8 mouse cellular contexts compared by ENCODE assay signal in genomic region chr10:62920766-62921156, GRCm38 (mm10). TPM values are rescaled to one million over a fixed set of nuclear protein-coding genes. Genes with fewer than 3 reads are reported as not detected.
DNase-seq lines count a peak whose midpoint lies in the region; ATAC-seq and TF ChIP-seq lines count a peak whose summit lies in the region.

No protein-coding gene starts in this region.

- peaks cover 7% of the 10 kb centered on the region for H3K4me1 ChIP-seq in heart, embryonic 10.5 days
- H3K4me1 ChIP-seq in ES-Bruce4 (ENCODE audit: control insufficient read depth, insufficient read depth, low read length) = no peaks in the 10 kb centered on the region
- peaks cover 6% of the 10 kb centered on the region; the same call in 1 of the 2 replicates for H3K4me1 ChIP-seq in forebrain, embryonic 14.5 days (ENCODE audit: control insufficient read depth, insufficient read depth, low read length)
- H3K4me1 ChIP-seq in liver, postnatal 0 days (ENCODE audit: insufficient read depth) = peaks cover 16% of the 10 kb centered on the region

- no peaks in the 10 kb centered on the region for H3K27me3 ChIP-seq in heart, embryonic 10.5 days (ENCODE audit: insufficient read depth, poor library complexity, severe bottlenecking)
- no peaks in the 10 kb centered on the region for H3K27me3 ChIP-seq in ES-Bruce4 (ENCODE audit: control insufficient read depth, insufficient read depth, low read length, poor library complexity, severe bottlenecking)
- no peaks in the 10 kb centered on the region for H3K27me3 ChIP-seq in forebrain, embryonic 14.5 days (replicated peaks; ENCODE audit: control insufficient read depth, insufficient read depth, low read length)
- no peaks in the 10 kb centered on the region for H3K27me3 ChIP-seq in liver, postnatal 0 days (ENCODE audit: insufficient read depth, low read length)

- peak overlapping the region; percentile 100 for H3K4me3 ChIP-seq in heart, embryonic 10.5 days
- H3K4me3 ChIP-seq in ES-Bruce4 (ENCODE audit: low read depth, low read length) = peak overlapping the region; percentile 97
- peak overlapping the region; percentile 98 for H3K4me3 ChIP-seq in forebrain, embryonic 14.5 days (ENCODE audit: low read depth, low read length)
- peak overlapping the region; percentile 100 for H3K4me3 ChIP-seq in liver, postnatal 0 days (ENCODE audit: low read depth, low read length)

- H3K27ac ChIP-seq in heart, embryonic 10.5 days = peak overlapping the region; percentile 97
- H3K27ac ChIP-seq in ES-Bruce4 (ENCODE audit: insufficient read depth, low read length) = no peak overlapping the region
- peak overlapping the region; percentile 76 for H3K27ac ChIP-seq in forebrain, embryonic 14.5 days (ENCODE audit: low read depth, low read length)
- peak overlapping the region; percentile 94 for H3K27ac ChIP-seq in liver, postnatal 0 days (ENCODE audit: low read depth)

- TF ChIP-seq POLR2A in ES-Bruce4 (IDR thresholded peaks at IDR 0.05; ENCODE audit: insufficient read depth, low read length) = no peak

- intact Hi-C loops in left cerebral cortex, postnatal 36 days (cut with DNase I) = loop anchor here (2.0 to 5.0 kb wide), 2 partner anchors 58 to 128 kb away; partner anchors contain the start of gene Ccar1

- TF ChIP-seq CTCF in ES-Bruce4 (IDR thresholded peaks at IDR 0.05; ENCODE audit: low read depth, low read length) = no peak
- no peak for TF ChIP-seq CTCF in liver, postnatal 0 days (IDR thresholded peaks at IDR 0.05; ENCODE audit: low read depth)

- H3K9me3 ChIP-seq in heart, embryonic 10.5 days = no peaks in the 10 kb centered on the region
- no peaks in the 10 kb centered on the region for H3K9me3 ChIP-seq in ES-Bruce4 (replicated peaks; ENCODE audit: control insufficient read depth, insufficient read depth, low read length, poor library complexity, severe bottlenecking)
- H3K9me3 ChIP-seq in forebrain, embryonic 14.5 days (replicated peaks; ENCODE audit: control insufficient read depth, low read length) = no peaks in the 10 kb centered on the region
- no peaks in the 10 kb centered on the region for H3K9me3 ChIP-seq in liver, postnatal 0 days (ENCODE audit: low read length)

- peak overlapping the region; percentile 76 for H3K9ac ChIP-seq in ES-Bruce4 (ENCODE audit: low read depth, poor library complexity, severe bottlenecking)
- peak overlapping the region; percentile 95 for H3K9ac ChIP-seq in forebrain, embryonic 14.5 days (ENCODE audit: low read length)
- H3K9ac ChIP-seq in liver, postnatal 0 days (replicated peaks) = peak overlapping the region; percentile 98

- H3K36me3 ChIP-seq in heart, embryonic 10.5 days = no peaks in the 10 kb centered on the region
- no peaks in the 10 kb centered on the region for H3K36me3 ChIP-seq in ES-Bruce4 (ENCODE audit: control insufficient read depth, insufficient read depth, low read length, poor library complexity, severe bottlenecking)
- H3K36me3 ChIP-seq in forebrain, embryonic 14.5 days (ENCODE audit: control insufficient read depth, insufficient read depth, low read length) = no peaks in the 10 kb centered on the region
- no peaks in the 10 kb centered on the region for H3K36me3 ChIP-seq in liver, postnatal 0 days (replicated peaks; ENCODE audit: insufficient read depth, low read length)

- DNase-seq in heart, embryonic 10.5 days (ENCODE audit: low spot score) = no peak
- no peak for DNase-seq in heart, adult 9 months (ENCODE audit: low spot score in 2 of 2)
- no peak for DNase-seq in forebrain, embryonic 14.5 days (ENCODE audit: low spot score)
- no peak for DNase-seq in liver, postnatal 0 days
- DNase-seq in left cerebral cortex, postnatal 36 days (ENCODE audit: low spot score in 2 of 2) = no peak
- DNase-seq in cerebellum, postnatal 14 days = no peak
- no peak for DNase-seq in thymus, postnatal 10 days (ENCODE audit: low spot score in 2 of 2)

- peak; percentile 59 for ATAC-seq in forebrain, embryonic 14.5 days
- ATAC-seq in liver, postnatal 0 days = peak; percentile 71

- no peak for TF ChIP-seq EP300 in ES-Bruce4 (IDR thresholded peaks at IDR 0.05; ENCODE audit: insufficient read depth, low read depth, low read length)
- TF ChIP-seq EP300 in liver, postnatal 0 days (IDR thresholded peaks at IDR 0.05; ENCODE audit: low read depth) = no peak

- WGBS in heart, embryonic 10.5 days = 0% methylated on average over 29 of the region's 29 CpGs
- under 1% methylated on average over 19 of the region's 29 CpGs for WGBS in forebrain, embryonic 14.5 days
- under 1% methylated on average over 29 of the region's 29 CpGs for WGBS in liver, postnatal 0 days (ENCODE audit: insufficient replicate concordance)

- peak overlapping the region; percentile 93 for H3K4me2 ChIP-seq in forebrain, embryonic 14.5 days (ENCODE audit: low read length)
- peak overlapping the region; percentile 70 for H3K4me2 ChIP-seq in liver, postnatal 0 days (ENCODE audit: low read depth, low read length)

RNA-seq across cellular contexts. Expression of gene Slc25a16, which starts 0.3 kb away (rescaled TPM):
- polyA plus RNA-seq in heart, embryonic 10.5 days (2016; fragmentation: Nextera tagmentation; extraction: Ambion mirVana) = 11.6 and 12.6 TPM in 2 replicates
- 11.3 and 11.6 TPM in 2 replicates for polyA plus RNA-seq in ES-Bruce4 (2011; ENCODE audit: insufficient read depth, insufficient read length, low read depth, missing spikeins)
- polyA plus RNA-seq in forebrain, embryonic 14.5 days (2014; fragmentation: Nextera tagmentation; extraction: Ambion mirVana) = 16.7 and 17.1 TPM in 2 replicates
- 13.9 and 14.3 TPM in 2 replicates for polyA plus RNA-seq in liver, postnatal 0 days (2015; fragmentation: Nextera tagmentation; extraction: Ambion mirVana)
- 10 to 100 TPM; 35.4 to 45.1 TPM for total RNA-seq in left cerebral cortex, postnatal 36 days (2021)

RNA-seq across cellular contexts. Expression of gene Tet1, which starts 12.0 kb away (rescaled TPM):
- 25.6 and 30.3 TPM in 2 replicates for polyA plus RNA-seq in heart, embryonic 10.5 days (2016; fragmentation: Nextera tagmentation; extraction: Ambion mirVana)
- polyA plus RNA-seq in ES-Bruce4 (2011; ENCODE audit: insufficient read depth, insufficient read length, low read depth, missing spikeins) = 231 and 239 TPM in 2 replicates
- polyA plus RNA-seq in forebrain, embryonic 14.5 days (2014; fragmentation: Nextera tagmentation; extraction: Ambion mirVana) = 25.0 and 38.1 TPM in 2 replicates
- polyA plus RNA-seq in liver, postnatal 0 days (2015; fragmentation: Nextera tagmentation; extraction: Ambion mirVana) = 0.97 and 0.99 TPM in 2 replicates
- total RNA-seq in left cerebral cortex, postnatal 36 days (2021) = 10 to 100 TPM; 20.4 to 22.1 TPM

RNA-seq across cellular contexts. Expression of gene Dna2, which starts 26.1 kb away (rescaled TPM):
- polyA plus RNA-seq in heart, embryonic 10.5 days (2016; fragmentation: Nextera tagmentation; extraction: Ambion mirVana) = 31.7 and 32.7 TPM in 2 replicates
- 39.5 and 46.7 TPM in 2 replicates for polyA plus RNA-seq in ES-Bruce4 (2011; ENCODE audit: insufficient read depth, insufficient read length, low read depth, missing spikeins)
- 7.9 and 9.7 TPM in 2 replicates for polyA plus RNA-seq in forebrain, embryonic 14.5 days (2014; fragmentation: Nextera tagmentation; extraction: Ambion mirVana)
- 10.6 and 11.0 TPM in 2 replicates for polyA plus RNA-seq in liver, postnatal 0 days (2015; fragmentation: Nextera tagmentation; extraction: Ambion mirVana)
- total RNA-seq in left cerebral cortex, postnatal 36 days (2021) = 1 to 10 TPM; 1.5 to 2.7 TPM

RNA-seq across cellular contexts. Expression of gene Rufy2, which starts 59.3 kb away (rescaled TPM):
- 14.6 and 17.7 TPM in 2 replicates for polyA plus RNA-seq in heart, embryonic 10.5 days (2016; fragmentation: Nextera tagmentation; extraction: Ambion mirVana)
- polyA plus RNA-seq in ES-Bruce4 (2011; ENCODE audit: insufficient read depth, insufficient read length, low read depth, missing spikeins) = 30.7 and 32.0 TPM in 2 replicates
- polyA plus RNA-seq in forebrain, embryonic 14.5 days (2014; fragmentation: Nextera tagmentation; extraction: Ambion mirVana) = 38.6 and 47.9 TPM in 2 replicates
- 2.8 and 2.9 TPM in 2 replicates for polyA plus RNA-seq in liver, postnatal 0 days (2015; fragmentation: Nextera tagmentation; extraction: Ambion mirVana)
- 100 to 1,000 TPM in 1 of 2 experiments, 10 to 100 TPM in 1; 79.6 to 103 TPM for total RNA-seq in left cerebral cortex, postnatal 36 days (2021)

Comparison
In these comparisons a context has a peak if more than half of its experiments do, and no peak if none do; other contexts are left out.
1. RNA of gene Tet1, which starts 12.0 kb away (polyA plus RNA-seq): 231 to 239 TPM in ES-Bruce4, 25.6 to 30.3 TPM in heart, embryonic 10.5 days and 25.0 to 38.1 TPM in forebrain, embryonic 14.5 days; 0.97 to 0.99 TPM in liver, postnatal 0 days; every median in the first group is over 10 times any median in the second.
2. Peak in every context shown above with its lines, with median percentiles within 50 percentile points of each other: H3K4me3 ChIP-seq and H3K9ac ChIP-seq.